Mouse (Mus musculus) small intestine, adult 2 months (tissue): ENCODE data around the gene Alg2.

Experiments used
- CTCF ChIP-seq: fragments of 200-500 bp; IDR thresholded peaks from 2 replicates; pipeline ENCODE4 v1.5.1; 2012; ENCODE audit warnings: low read depth, mild to moderate bottlenecking, control low read depth, inconsistent platforms, low read length, moderate library complexity, mixed read lengths; ENCODE audit not compliant: insufficient replicate concordance, insufficient read length; ENCODE audit errors: extremely low read depth
- POLR2A ChIP-seq: fragments of 200-500 bp; IDR thresholded peaks from 2 replicates; pipeline ENCODE4 v1.6.1; 2012; ENCODE audit warnings: low read depth, mild to moderate bottlenecking, control low read depth, inconsistent platforms, low read length, moderate library complexity

DNA sequence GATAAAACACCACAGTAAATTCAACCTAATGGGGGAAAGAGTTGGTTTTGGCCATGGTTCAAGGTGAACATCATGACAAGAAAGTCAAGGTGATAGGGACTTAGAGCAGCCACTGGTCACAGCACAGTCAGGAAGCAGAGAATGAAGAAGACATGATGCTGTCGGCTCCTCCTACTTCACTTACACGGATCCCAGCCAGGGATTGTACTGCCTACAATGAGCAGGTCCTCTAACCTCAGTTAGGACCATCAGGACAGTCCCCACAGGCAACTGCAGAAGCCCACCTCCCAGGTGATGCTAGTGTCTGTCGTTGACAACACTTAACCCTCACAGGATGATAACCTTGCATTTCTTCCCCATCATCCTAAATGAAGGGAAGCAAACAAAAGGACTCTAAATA lies 56.3 kb downstream of the Alg2 start:
- TF ChIP-seq POLR2A (no peak), CTCF (no peak)
